Mouse (Mus musculus) retina, embryonic 14.5 days (tissue): ENCODE measurements around the gene Gnao1.
A peak's percentile ranks its signal among the peaks of the same experiment; 100 is the strongest.

ENCODE experiments used
- DNase-seq: peaks from one replicate; pipeline ENCODE4 v3.0.0-alpha.2; 2015; ENCODE audit warnings: low spot score

Gnao1 gene

DNA sequence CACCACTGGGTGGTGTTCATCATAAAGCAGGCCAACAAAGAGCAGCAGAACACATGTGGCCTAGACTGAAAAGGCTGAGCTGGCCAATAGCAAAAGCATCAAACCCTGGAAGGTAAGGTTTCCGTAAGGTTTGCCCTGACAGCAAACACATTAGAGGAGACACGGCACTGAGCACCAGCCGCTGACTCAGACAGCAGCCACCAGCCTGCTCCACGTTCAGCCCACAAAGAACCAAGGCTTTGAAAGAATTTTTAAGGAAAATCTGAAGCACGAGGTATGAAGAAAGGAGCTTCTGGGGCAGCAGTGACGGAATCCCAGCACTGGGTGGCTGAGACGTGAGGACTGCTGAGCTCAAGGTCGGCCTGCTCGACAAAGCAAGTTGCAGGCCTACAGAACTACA, 194.4 kb downstream of the Gnao1 start:
- DNase-seq = no peak

DNA sequence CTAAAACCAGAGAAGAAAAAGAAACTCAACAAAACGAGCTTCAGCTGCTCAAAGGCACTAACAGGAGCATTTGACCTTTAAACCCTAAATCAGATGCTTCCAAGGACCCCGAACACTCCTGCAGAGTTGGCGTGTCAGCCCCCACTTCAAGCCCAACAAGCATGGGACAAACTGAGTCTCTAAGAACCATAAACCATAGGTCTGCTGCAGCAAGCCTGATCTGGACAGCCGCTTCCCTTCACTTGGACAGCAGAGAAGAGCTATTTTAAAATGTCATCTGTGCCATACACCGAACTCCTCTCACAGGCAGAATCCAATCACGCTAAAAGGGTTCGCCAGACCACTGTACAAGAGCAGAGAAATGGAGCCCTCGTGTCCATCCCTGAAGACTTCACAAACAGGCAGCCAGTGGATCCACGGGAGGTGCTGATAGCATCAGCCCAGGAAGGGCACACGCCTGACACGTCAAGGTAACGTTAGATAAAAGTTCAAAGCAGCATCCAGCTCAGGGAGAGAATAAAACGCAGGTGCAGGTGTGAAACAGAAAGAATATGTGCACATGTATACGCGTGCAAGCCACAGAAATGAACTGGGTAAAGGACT, 199.6 kb downstream of the Gnao1 start:
- no peak for DNase-seq

DNA sequence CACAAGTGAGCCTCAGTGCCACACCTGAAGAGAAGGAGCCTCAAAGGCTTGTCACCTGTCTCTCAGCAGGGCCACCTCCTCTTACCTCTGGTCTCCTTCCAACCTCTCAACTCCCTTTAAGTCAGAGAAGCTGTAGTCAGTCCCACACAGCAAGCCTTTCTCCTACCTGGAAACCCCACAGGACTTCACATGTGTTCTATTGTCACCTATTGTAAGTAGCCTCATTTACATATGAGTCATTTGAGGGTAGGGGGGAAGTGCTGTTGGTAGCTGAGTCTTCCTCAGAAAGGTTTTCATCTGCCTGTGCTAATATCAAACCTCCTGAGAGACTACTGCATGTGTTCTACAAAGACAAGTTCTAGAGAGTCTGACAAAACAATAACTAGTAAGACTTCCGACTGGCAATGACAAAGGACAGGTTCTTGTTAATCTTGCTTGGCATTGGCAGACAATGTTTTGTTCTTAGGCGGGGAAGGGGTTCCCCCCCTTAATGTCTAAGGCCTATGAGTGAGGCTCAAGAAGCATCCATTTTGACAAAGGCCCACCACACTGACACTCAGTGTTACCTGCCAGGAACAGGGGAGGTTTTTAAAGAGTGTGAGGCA, 200.4 kb downstream of the Gnao1 start:
- no peak for DNase-seq

DNA sequence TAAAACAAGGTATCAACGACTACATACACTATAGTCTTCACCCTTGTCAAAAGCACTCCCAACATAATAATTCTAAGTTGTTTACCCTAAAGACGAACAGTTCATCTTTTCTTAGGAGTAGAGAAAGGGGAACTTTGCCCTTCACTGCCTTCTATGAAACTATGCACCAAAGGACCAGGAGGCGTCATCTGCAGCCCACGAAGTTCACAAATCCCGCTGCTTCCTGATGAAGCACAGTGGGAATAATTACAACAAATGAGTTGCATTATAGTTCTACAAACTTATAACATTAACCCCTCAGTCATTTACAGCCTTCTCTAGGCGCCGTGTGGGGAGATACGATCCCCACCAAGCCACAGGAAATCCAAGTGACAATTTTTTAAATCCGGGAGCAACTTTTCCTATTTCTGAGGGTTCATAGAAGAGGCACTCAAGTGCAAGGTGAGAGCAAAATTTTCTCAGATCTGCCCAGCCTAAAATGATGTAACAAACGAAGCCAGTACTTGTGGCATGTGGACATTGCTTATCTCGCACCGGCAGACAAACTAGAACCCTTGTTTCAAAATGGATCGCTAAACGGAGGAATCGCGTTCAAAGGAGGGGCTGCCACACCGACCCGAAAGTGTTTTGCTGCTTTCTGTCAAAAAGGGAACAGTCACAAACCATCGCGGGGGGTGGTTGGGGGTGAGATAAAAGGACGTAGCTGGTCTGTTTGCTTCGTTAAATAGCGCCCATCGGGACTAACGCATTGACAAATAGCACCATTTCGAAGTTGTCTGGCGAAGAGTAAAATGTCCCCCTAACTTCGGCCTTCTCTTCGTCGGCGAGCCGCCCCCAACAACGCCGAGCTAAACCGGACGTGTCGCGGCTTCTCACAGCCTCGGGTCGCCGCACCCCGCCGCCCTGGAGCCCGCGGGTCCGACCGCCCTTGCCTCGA, 201.6 kb downstream of the Gnao1 start:
- no peak for DNase-seq

DNA sequence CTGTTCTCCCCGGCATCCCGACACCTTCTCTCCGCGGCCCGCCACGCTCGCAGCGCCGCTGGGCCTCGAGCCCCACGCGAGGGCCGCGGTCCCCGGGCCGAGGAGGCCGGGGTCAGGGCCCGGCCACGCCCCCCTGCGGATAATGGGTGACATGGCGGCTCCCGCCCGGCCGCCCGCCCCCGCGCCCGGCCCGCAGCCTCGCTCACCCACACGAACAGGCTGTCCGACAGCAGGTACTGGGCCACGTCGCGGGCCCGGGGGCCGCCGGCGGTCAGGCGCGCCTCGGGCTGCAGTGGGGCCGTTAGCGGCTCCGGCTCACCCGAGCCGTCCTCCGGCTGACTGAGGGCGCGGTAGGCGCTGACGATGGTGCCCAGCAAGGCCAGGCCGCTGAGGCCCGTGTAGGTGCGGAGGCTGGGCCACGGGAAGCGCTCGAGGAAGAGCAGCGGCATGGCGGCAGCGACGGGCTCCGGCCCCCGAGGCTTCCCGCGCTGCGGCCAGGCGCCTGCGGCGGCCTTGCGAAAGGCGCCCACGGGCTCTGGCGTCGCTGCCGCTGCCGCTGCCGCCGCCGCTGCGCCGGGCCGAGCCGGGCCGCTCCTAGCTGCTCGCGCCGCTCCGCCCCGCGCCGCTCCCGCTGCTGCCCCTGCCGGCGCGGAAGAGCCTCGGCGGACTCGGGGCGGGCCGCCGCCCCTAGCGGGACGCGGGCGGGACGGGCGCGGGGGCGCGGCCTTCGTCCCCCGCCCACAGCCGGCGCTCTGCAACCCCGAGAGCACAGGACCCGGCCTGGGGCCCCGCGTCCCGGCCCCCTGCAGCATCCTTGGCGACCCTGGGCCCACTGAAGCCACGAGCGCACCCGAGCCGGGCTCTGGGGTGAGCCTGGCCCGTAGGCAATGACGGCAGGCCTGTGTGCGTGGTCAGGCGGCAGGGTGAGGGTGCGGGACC, 202.5 kb downstream of the Gnao1 start, which contains the start of gene Amfr:
Gene Amfr, minus strand, starts transcription at position 830 of the 939 bp plus-strand sequence.
- DNase-seq = peak; percentile 82

DNA sequence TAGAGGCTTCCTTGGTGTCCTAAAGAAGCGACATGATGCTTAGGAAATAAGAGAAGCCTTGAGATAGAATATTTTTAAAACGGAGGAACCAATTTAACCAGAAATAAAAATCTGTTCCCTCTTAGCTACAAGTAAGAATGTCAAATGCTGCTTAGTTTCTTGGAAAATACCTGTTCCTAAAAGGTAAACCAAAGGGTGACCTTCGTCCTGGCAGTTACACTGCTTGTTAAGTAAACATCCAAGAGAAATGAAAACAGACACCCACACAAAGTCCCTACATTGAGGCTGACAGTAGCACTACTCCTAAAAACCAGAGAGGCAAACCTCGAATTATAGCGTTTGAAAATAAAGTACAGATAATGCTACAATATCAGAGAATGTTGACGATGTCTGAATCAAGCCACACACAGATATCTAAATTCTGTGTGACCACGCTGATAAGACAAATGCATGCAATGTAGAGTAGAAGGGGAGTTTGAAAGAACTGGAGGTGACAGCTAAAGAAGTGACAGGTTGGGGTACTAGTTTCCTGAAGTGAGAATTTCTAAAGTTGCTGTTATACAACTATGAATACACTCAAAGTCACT, 203.4 kb downstream of the Gnao1 start:
- no peak for DNase-seq
